Mouse (Mus musculus): ENCODE measurements at regions not wholly inside any gene's neighbourhood (a gene's known extent, or its start where the extent isn't known, plus 50 kb on each side); places are given as distances from the start of the nearest gene placed in this dataset.

DNA sequence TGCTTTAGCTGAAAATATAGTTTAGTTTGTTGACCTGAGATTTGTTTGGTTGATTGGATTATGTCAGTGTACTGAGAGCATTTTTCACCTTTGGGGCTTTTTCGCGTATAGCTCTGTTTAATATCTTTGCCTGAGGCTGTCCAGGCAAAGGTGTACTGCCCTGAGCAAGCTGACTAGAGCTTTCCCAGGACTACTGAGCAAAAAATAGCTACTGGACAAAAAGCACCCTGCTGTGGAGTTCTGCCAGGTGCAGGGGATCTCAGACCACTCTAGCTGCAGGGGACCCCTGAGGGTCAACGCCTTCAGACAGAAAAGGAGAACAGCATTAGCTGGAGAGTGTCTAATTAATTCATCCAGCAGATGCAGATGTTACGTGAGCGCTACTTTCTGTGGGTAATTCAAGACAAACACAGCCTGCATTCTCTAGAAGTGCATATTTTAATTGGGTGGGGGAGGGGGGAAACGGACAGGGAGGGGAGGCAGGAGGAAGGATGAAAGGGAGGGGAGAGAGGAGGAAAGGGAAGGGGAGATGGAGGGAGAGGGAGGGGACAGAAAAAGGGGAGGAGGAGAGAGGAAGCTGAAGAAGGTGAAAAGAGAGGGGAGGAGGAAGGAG lies 61.7 kb downstream of the Thnsl1 start:
- DNase-seq (ENCODE audit: low read depth, low spot score): no peak

DNA sequence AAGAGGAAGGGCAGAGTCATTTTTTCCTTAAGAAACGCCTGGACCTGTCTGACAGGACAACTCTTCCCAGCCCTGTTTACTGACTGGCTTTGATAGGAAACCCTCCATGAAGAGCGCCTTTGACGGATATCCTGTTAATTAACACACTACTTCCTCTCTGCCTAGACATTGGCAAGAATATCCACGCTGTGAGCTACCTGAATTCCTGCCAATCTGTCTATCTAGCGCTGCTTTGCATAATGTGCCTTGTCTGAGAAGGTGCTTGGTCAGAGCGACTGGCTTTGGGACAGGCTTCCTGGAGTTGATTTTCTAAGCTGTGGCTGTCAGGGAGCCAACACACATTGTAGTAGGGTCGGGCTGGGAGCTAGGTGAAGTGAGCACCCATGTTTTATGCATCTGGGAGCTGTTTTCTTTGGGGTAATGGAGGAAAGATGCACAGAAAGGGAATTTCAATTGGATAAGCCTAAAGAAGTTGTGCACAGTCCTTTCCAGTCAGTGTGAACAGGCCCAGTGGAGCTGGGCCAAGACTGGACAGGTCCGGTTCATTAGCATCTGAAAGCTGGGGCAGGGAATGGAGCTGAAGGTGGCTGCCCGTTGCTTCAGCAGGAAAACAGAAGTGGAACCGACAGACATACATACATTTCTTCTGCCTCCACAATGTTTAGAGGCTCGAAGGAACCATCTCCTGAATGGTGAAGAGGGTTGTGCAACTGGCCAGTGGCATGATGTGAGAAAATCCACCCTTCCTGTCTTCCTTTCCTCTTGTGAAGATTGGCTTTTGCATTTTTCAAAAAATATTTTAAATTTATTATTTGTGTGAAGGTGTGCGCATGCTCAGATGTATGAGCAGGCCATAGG lies 64.7 kb downstream of the Thnsl1 start:
- DNase-seq (ENCODE audit: low read depth, low spot score): no peak

DNA sequence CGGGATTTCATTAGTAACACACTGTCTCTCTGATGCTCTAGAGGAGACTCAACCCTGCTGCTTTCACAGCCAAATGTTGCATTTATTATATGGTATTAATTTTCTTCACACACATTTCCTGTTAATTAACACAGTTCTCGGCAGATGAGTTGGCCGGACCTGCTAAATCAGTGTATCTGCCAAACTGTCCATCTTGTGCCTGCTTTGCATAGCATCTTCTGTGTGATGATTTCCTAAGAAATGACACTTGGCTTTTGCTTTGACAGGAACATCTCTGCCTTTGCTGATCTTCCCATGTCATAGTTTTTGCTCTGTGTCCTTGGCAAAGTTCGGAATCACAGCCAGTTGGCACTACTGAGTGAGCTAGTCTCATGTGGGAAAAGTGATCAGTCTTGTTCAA lies 67.9 kb downstream of the Thnsl1 start:
- no peak for DNase-seq (ENCODE audit: low read depth, low spot score)

DNA sequence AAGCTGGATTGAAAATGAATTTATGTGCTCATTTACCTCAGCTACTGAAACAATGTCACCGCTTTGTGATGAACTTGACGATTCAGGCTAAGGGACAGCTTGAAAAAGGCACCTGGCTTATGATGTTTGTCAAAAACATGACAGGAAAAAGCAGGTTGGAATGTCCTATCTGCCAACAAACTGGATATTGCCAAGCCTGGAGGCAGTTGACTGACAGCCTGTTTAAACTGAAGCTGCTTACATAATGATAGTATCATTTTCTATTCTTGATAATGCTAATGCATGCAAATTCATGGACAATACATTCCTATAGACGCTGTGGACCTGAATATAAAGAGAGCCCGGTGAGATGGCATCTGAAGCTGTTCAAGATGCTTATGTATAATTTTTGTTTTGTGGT lies 69.8 kb downstream of the Thnsl1 start:
- no peak for DNase-seq (ENCODE audit: low read depth, low spot score)

DNA sequence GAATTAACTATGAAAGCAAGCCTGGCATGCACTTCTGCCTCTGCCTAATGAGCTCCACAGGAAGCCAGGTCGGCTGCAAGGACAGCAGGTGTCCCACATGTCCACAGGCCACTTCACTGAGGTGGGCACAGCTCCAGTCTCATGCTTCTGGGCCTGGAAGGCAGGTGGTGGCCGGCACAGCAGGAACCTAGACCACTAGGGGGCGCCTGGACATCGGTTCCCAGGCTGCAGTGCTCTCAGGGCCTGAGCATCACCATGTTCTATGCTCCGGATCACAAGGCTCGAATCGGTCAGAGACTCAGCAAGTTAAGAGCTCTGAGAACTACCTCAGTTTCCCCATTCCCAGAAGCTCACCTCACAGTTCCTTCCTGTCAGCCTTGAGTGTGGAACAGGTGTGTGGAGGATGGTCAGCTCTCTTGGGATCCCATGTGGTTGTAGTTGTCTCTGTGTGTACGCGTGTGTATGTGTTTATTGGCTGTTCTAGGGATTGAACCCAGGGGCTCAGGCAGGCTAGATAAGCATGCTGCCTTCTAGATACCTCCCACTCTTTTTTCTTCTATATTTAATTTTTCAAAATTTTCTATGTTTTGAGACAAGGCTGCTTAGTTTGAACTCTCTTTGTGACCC lies 75.4 kb downstream of the Thnsl1 start:
- peak; percentile 68 for DNase-seq (ENCODE audit: low read depth, low spot score)

DNA sequence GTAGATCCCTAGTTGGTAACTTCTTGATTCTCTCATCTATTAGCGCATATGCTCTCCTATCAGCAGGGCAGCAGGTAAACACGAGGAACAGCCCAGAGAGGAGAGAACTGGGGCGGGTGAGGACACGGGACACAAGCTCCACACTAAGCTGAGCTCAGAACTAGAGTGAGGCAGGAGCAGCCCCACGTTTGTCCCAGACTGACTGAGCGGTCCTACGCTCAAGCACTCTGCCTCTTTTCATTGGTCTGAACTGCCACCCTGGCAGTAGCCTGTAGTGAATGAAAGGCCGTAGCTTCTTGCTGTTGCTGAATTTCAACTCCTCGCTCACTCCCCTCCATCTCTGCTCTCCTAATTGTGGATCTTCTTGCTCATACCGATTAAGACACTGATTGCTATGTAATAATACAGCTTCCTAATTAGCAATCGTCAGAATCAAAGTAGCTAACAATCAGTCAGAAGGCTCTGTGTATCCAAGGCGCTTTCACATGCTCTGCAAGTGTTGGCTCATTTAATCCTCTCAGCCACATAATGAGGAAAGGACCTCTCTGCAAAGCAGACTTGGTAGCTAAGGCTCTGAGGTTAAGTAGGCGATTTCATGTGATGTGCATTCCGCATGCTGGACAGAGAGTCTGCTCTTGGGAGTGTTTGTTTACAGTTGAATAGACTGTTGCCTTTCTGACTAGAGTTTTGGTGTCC lies 77.1 kb downstream of the Thnsl1 start:
- no peak for DNase-seq (ENCODE audit: low read depth, low spot score)

DNA sequence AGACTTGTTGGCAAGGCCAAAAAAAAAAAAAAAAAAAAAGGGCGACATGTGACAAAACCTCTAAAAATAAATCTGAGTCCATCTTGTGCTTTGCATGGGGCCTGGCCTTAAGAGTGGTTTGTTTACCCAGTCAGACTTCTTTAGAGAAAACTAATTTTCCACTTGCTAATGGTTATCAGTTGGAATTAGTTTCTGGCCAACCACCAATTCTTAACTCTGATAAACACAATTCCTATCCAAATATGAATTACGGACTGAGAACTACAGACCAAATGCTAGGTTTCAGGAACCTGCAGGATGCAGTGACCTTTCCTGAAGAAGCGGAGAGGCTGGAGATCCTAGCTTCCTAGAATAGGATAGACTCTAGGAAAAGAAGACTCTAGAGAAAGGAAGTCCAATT lies 79.4 kb downstream of the Thnsl1 start:
- no peak for DNase-seq (ENCODE audit: low read depth, low spot score)

DNA sequence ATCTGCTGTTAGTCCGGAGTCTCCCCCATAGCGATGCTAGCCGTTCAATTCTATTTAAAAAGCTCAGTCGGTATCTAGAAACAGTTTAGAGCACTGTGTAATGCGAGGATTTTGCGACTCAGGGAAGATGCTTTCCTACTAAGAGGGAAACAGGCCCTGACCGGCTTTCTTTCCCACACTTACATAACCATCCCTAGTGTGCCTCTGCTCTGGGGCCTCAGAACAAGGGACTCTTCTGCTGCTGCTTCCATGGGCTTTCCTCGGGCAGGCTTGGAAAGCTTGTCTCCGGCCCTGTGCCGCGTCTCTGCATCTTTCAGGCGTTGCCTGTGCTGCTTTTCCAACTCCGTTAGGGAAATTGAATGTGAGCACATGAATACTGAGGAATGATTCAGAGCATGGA lies 79.6 kb upstream of the Gpr158 start:
- DNase-seq (ENCODE audit: low read depth, low spot score): no peak

DNA sequence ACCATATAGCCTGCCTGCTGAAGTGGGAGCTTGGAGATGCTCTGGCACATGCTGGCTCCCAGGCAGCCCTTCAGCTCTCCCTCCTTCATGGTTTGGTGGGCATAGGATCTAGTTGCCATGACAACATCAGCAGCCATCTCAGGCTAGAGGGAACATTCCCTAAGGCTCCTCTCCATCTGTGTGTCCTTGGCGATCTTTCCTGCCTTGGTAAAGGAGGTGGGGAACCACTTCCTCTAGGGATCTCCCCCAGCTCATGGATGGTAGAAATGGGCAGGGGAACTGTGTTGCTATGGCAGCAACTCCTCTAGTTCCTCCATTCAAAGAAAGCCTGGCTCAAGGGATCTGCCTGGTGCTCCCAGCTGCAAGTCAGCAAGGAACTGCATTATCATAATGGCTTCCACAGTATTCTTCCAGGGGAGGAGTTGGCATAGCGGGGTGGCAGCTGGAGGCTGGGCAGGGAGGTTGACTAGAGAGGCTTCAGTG lies 74.6 kb upstream of the Gpr158 start:
- DNase-seq (ENCODE audit: low read depth, low spot score): no peak

DNA sequence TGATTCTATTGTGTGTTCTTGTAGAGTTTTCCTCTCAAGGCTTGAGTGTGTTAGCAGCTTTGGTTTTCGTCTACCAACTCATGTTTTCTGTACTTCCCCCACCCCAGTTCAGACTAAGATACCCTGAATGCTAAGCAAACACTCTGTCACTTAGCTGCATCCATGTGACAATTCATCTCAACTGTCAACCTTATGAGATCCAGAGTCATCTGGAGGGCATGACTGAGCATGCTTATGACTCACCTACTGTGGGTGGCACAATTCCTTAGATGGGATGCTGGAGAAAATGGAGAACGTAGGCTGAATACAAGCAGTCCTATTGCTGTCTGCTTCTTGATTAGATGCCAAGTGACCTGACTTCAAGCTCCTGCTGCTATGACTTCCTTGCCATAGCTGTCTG lies 73.3 kb upstream of the Gpr158 start:
- peak; percentile 49 for DNase-seq (ENCODE audit: low read depth, low spot score)

DNA sequence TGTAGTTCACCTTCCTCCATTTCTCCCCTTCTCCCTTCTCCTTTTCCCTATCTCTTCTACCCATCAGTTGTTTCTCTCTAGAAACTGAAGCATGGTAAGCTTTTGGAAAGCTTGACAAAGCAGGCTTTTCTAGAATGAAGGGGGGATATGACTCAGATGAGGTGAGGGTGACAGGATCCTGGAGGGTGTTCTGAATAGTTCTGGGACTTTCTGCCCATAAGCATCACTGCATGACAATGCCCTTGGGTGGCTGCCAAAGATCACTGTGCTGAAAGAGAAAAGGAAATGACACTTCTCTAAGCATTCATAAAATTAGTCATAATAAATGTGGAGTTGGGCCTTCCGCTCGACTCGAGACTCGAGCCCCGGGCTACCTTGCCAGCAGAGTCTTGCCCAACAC lies 67.7 kb upstream of the Gpr158 start:
- DNase-seq (ENCODE audit: low read depth, low spot score): peak; percentile 44

All from 3T3-L1 (cell line).